Mouse (Mus musculus) C2C12 (cell line): ENCODE results near the gene Pdlim4.

Experiments
- CEBPB ChIP-seq: IDR thresholded peaks from one replicate; pipeline ENCODE4 v1.6.1; 2011; ENCODE audit warnings: low read depth, mild to moderate bottlenecking, control low read depth, moderate library complexity
- CTCF ChIP-seq: IDR thresholded peaks from one replicate; pipeline ENCODE4 v1.5.1; 2011; ENCODE audit not compliant: control insufficient read depth, insufficient read depth, insufficient read length
- MAX ChIP-seq: IDR thresholded peaks from one replicate; pipeline ENCODE4 v1.6.1; 2011; ENCODE audit warnings: mild to moderate bottlenecking, control low read depth
- MYOD1 ChIP-seq: IDR thresholded peaks from one replicate; pipeline ENCODE4 v1.6.1; 2011; ENCODE audit warnings: low read depth; ENCODE audit not compliant: control insufficient read depth, insufficient read length
- MYOG ChIP-seq: IDR thresholded peaks from one replicate; pipeline ENCODE4 v1.6.1; 2011; ENCODE audit not compliant: control insufficient read depth, insufficient read length; ENCODE audit errors: extremely low read depth
- USF1 ChIP-seq: IDR thresholded peaks from one replicate; pipeline ENCODE4 v1.6.1; 2011; ENCODE audit warnings: low read depth, mild to moderate bottlenecking, control low read depth, moderate library complexity

- TF ChIP-seq CTCF: no peak
- no peak for TF ChIP-seq CEBPB
- no peak for TF ChIP-seq MAX
- TF ChIP-seq USF1: no peak
- TF ChIP-seq MYOG: no peak
- no peak for TF ChIP-seq MYOD1
Measured at GRCm38 (mm10) chr11:54059526-54059925, 9.3 kb downstream of the Pdlim4 start.
